Mouse (Mus musculus) heart, postnatal 0 days (tissue): ENCODE data around the gene Pdzk1.

Experiments
- CTCF ChIP-seq: IDR thresholded peaks from 2 replicates; pipeline ENCODE4 v1.5.1; 2016; ENCODE audit warnings: antibody characterized with exemption, control low read depth, low read depth
- EP300 ChIP-seq: IDR thresholded peaks from 2 replicates; pipeline ENCODE4 v1.6.1; 2016; ENCODE audit warnings: antibody characterized with exemption, low read depth

DNA sequence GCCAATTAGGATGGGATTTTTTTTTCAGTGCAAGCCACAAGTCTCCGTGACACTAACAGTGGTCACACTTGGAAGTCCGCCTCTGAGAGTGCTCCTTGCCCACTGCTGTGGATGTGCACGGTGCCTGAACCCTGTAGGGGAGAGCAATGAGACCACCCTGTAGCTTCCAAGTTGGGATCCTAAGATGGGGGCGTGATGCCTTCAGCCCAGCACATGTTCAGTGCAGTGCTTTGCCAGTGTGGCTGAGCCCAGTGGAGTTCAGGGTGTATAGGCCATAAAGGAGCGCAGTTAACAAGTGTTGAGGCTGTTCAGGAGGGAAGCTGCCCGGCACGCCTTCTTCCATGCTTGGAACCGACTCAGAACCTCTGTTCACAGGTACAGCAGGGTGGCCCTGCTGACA is 39.5 kb downstream of the Pdzk1 start:
- TF ChIP-seq EP300 (no peak), CTCF (no peak)
